In genomic region chr2:28518231-28518630, GRCm38 (mm10) we compare ENCODE assay signal across 10 mouse cellular contexts. TPM values are rescaled to one million over a fixed set of nuclear protein-coding genes. Genes with fewer than 3 reads are reported as not detected.
DNase-seq lines count a peak whose midpoint lies in the region; ATAC-seq lines count a peak whose summit lies in the region.
"Had no signal": no experiment of that assay in that cellular context is flagged by ENCODE, and none has a peak within 500 bp of the region (broad histone marks: within the 10 kb centered on the region; RNA-seq: fewer than 3 reads in every experiment).

No protein-coding gene starts in this region.

- DNase-seq in cerebellum, adult 8-10 months, result peak; percentile 11
- DNase-seq in cerebellum, postnatal 4 days (ENCODE audit: low spot score in 2 of 2), result no peak
- DNase-seq in right cerebral cortex, adult 18-20 months, result peak; percentile 84
- DNase-seq in right cerebral cortex, postnatal 4 days, result no peak
- DNase-seq in splenic B cell, adult 2 months (ENCODE audit: low read depth, low spot score), result peak; percentile 82
- DNase-seq in liver, result no peak

- H3K4me3 ChIP-seq in hindbrain, embryonic 16.5 days (ENCODE audit: low read length), result no peak overlapping the region
- H3K4me3 ChIP-seq: liver, embryonic 15.5 days had no signal

- no peak overlapping the region for H3K9ac ChIP-seq in hindbrain, embryonic 16.5 days (ENCODE audit: low read depth, low read length)
- H3K9ac ChIP-seq: liver, embryonic 15.5 days had no signal

- H3K4me2 ChIP-seq in hindbrain, embryonic 16.5 days (ENCODE audit: low read length), result peak overlapping the region; percentile 30; the same call in 1 of the 2 replicates
- H3K4me2 ChIP-seq: liver, embryonic 15.5 days had no signal

- no peaks in the 10 kb centered on the region for H3K9me3 ChIP-seq in hindbrain, embryonic 16.5 days (ENCODE audit: control insufficient read depth, low read length)
- H3K9me3 ChIP-seq: liver, embryonic 15.5 days had no signal

- ATAC-seq in hindbrain, embryonic 16.5 days, result peak; percentile 15; the same call in 1 of the 2 replicates
- ATAC-seq in erythroid progenitor cell, adult 5-6 weeks (replicated peaks; ENCODE audit: low FRiP score, poor library complexity, severe bottlenecking), result no peak

- 29% methylated on average over 2 of the region's 2 CpGs for WGBS in hindbrain, embryonic 16.5 days

- no peaks in the 10 kb centered on the region for H3K36me3 ChIP-seq in hindbrain, embryonic 16.5 days (ENCODE audit: control insufficient read depth, insufficient read depth, low read length)
- no peaks in the 10 kb centered on the region for H3K36me3 ChIP-seq in splenic B cell, adult 2 months (ENCODE audit: control insufficient read depth, insufficient read depth, low read length, poor library complexity, severe bottlenecking)
- H3K36me3 ChIP-seq: liver, embryonic 15.5 days had no signal

- H3K4me1 ChIP-seq in hindbrain, embryonic 16.5 days (ENCODE audit: control insufficient read depth, insufficient read depth, low read depth, low read length), result peaks cover 74% of the 10 kb centered on the region

- H3K27me3 ChIP-seq in hindbrain, embryonic 16.5 days (replicated peaks; ENCODE audit: control insufficient read depth, insufficient read depth, low read length), result no peaks in the 10 kb centered on the region
- no peaks in the 10 kb centered on the region for H3K27me3 ChIP-seq in splenic B cell, adult 2 months (ENCODE audit: control insufficient read depth, insufficient read depth, low read length, poor library complexity, severe bottlenecking)

- peak overlapping the region; percentile 59 for H3K27ac ChIP-seq in hindbrain, embryonic 16.5 days (ENCODE audit: low read depth, low read length)
- H3K27ac ChIP-seq: liver, embryonic 15.5 days had no signal

RNA-seq across cellular contexts. Expression of gene Ralgds, which starts 5.3 kb away (rescaled TPM):
- 75.0 and 84.9 TPM in 2 replicates for polyA plus RNA-seq in hindbrain, embryonic 16.5 days (2015; fragmentation: Nextera tagmentation; extraction: Ambion mirVana)
- total RNA-seq in erythroid progenitor cell, adult 5-6 weeks (2015; ENCODE audit: low replicate concordance), result 0.36 and 0.84 TPM in 2 replicates
- 0.90 and 0.98 TPM in 2 replicates for total RNA-seq in erythroid progenitor cell, adult 5-6 weeks (2017; ENCODE audit: low replicate concordance)

RNA-seq across cellular contexts. Expression of gene Gm10134, which starts 12.3 kb away (rescaled TPM):
- 2.5 and 2.6 TPM in 2 replicates for polyA plus RNA-seq in hindbrain, embryonic 16.5 days (2015; fragmentation: Nextera tagmentation; extraction: Ambion mirVana)
- total RNA-seq in erythroid progenitor cell, adult 5-6 weeks (2015; ENCODE audit: low replicate concordance), result not detected in 2 replicates
- total RNA-seq in erythroid progenitor cell, adult 5-6 weeks (2017; ENCODE audit: low replicate concordance), result not detected in 2 replicates
- total RNA-seq: hematopoietic stem cell, adult 5-6 weeks had no signal

RNA-seq across cellular contexts. Expression of gene Gbgt1, which starts 21.5 kb away (rescaled TPM):
- 1.7 and 2.0 TPM in 2 replicates for polyA plus RNA-seq in hindbrain, embryonic 16.5 days (2015; fragmentation: Nextera tagmentation; extraction: Ambion mirVana)
- total RNA-seq in erythroid progenitor cell, adult 5-6 weeks (2015; ENCODE audit: low replicate concordance), result 2.9 TPM in 1 of 2 replicates, not detected in the other
- total RNA-seq in erythroid progenitor cell, adult 5-6 weeks (2017; ENCODE audit: low replicate concordance), result 0.39 and 4.9 TPM in 2 replicates
- total RNA-seq: hematopoietic stem cell, adult 5-6 weeks had no signal

RNA-seq across cellular contexts. Expression of gene Cel, which starts 45.0 kb away (rescaled TPM):
- not detected in 2 replicates for polyA plus RNA-seq in hindbrain, embryonic 16.5 days (2015; fragmentation: Nextera tagmentation; extraction: Ambion mirVana)
- total RNA-seq in erythroid progenitor cell, adult 5-6 weeks (2015; ENCODE audit: low replicate concordance), result not detected in 2 replicates
- not detected in 2 replicates for total RNA-seq in erythroid progenitor cell, adult 5-6 weeks (2017; ENCODE audit: low replicate concordance)
- total RNA-seq: hematopoietic stem cell, adult 5-6 weeks had no signal

RNA-seq across cellular contexts. Expression of gene Mrps2, which starts 50.4 kb away (rescaled TPM):
- polyA plus RNA-seq in hindbrain, embryonic 16.5 days (2015; fragmentation: Nextera tagmentation; extraction: Ambion mirVana), result 48.2 and 51.4 TPM in 2 replicates
- total RNA-seq in erythroid progenitor cell, adult 5-6 weeks (2015; ENCODE audit: low replicate concordance), result 8.0 and 8.3 TPM in 2 replicates
- 2.3 and 5.9 TPM in 2 replicates for total RNA-seq in erythroid progenitor cell, adult 5-6 weeks (2017; ENCODE audit: low replicate concordance)

Comparison
In these comparisons a context has a peak if more than half of its experiments do, and no peak if none do; other contexts are left out.
1. DNase-seq: peak in cerebellum, adult 8-10 months (single experiment), right cerebral cortex, adult 18-20 months (single experiment) and splenic B cell, adult 2 months (single experiment); none in cerebellum, postnatal 4 days (0 of 2), right cerebral cortex, postnatal 4 days (single experiment) and liver (single experiment).